Mouse (Mus musculus) heart, postnatal 0 days (tissue): Measurements from ENCODE around the gene Klhl1. TPM values are rescaled to one million over a fixed set of nuclear protein-coding genes. Genes with fewer than 3 reads are reported as not detected.
"Not testable (repeated sequence)": the region's sequence is repeated elsewhere in the genome, so short reads cannot be mapped to it uniquely, and the experiment has no call there.

ENCODE experiments used
- ATAC-seq: fragments of 200-750 bp; cut with Nextera tagmentation; 2 replicates; pipeline ENCODE4 v1.8.0; 2017; ENCODE audit warnings: low read depth, moderate number of reproducible peaks, moderate library complexity; ENCODE audit not compliant: insufficient read depth
- DNase-seq: peaks from one replicate; pipeline ENCODE4 v3.0.0-alpha.2; 2016; ENCODE audit warnings: low spot score
- H3K27ac ChIP-seq: fragments of 300-500 bp; sonication (generic); 2 replicates; pipeline ENCODE4 v1.5.1; 2014; ENCODE audit warnings: low read depth, mild to moderate bottlenecking
- H3K27me3 ChIP-seq: fragments of 300-500 bp; sonication (generic); 2 replicates; pipeline ENCODE4 v1.6.1; 2014; ENCODE audit warnings: low read length, mixed read lengths; ENCODE audit not compliant: control insufficient read depth, insufficient read depth
- H3K36me3 ChIP-seq: fragments of 300-500 bp; sonication (generic); replicated peaks from 2 replicates; pipeline ENCODE4 v1.6.1; 2014; ENCODE audit warnings: low read length, mixed read lengths; ENCODE audit not compliant: control insufficient read depth, insufficient read depth
- H3K4me1 ChIP-seq: fragments of 300-500 bp; sonication (generic); 2 replicates; pipeline ENCODE4 v1.6.1; 2014; ENCODE audit warnings: antibody characterized with exemption; ENCODE audit not compliant: control insufficient read depth, insufficient read depth
- H3K4me2 ChIP-seq: fragments of 300-500 bp; sonication (generic); 2 replicates; pipeline ENCODE4 v1.6.1; 2014; ENCODE audit warnings: low read depth, mild to moderate bottlenecking, low read length, moderate library complexity
- H3K4me3 ChIP-seq: fragments of 300-500 bp; sonication (generic); 2 replicates; pipeline ENCODE4 v1.5.1; 2014; ENCODE audit warnings: low read depth, low read length
- H3K9ac ChIP-seq: fragments of 300-500 bp; sonication (generic); replicated peaks from 2 replicates; pipeline ENCODE4 v1.6.1; 2014; ENCODE audit warnings: low read depth, low read length, mixed read lengths
- H3K9me3 ChIP-seq: fragments of 300-500 bp; sonication (generic); replicated peaks from 2 replicates; pipeline ENCODE4 v1.6.1; 2016; ENCODE audit warnings: low read length; ENCODE audit not compliant: control insufficient read depth
- CTCF ChIP-seq: IDR thresholded peaks from 2 replicates; pipeline ENCODE4 v1.5.1; 2016; ENCODE audit warnings: antibody characterized with exemption, control low read depth, low read depth
- EP300 ChIP-seq: IDR thresholded peaks from 2 replicates; pipeline ENCODE4 v1.6.1; 2016; ENCODE audit warnings: antibody characterized with exemption, low read depth
- WGBS: fragments of 180-500 bp; shearing (Covaris S2); extraction: QIAGEN DNeasy Blood & Tissue Kit; methylation state at CpG from one replicate; pipeline ENCODE4 v1.1.7; 2014; 5-methylcytosine and 5-hydroxymethylcytosine counted together
- polyA plus RNA-seq: library from polyadenylated mRNA; unstranded; fragments of >200 nt; fragmentation: Nextera tagmentation; extraction: Ambion mirVana; gene quantifications from 2 replicates; pipeline ENCODE4 v1.2.1, GENCODE M21; 2015
- total RNA-seq: library from RNA; depleted of rRNA; stranded (reverse); fragments of >200 nt; gene quantifications from 2 replicates; pipeline ENCODE4 v1.2.3, GENCODE M21; 2014; ENCODE audit warnings: low replicate concordance

The Klhl1 gene
- total and polyA plus RNA-seq, 2 experiments from 2014 or later, result not detected

DNA sequence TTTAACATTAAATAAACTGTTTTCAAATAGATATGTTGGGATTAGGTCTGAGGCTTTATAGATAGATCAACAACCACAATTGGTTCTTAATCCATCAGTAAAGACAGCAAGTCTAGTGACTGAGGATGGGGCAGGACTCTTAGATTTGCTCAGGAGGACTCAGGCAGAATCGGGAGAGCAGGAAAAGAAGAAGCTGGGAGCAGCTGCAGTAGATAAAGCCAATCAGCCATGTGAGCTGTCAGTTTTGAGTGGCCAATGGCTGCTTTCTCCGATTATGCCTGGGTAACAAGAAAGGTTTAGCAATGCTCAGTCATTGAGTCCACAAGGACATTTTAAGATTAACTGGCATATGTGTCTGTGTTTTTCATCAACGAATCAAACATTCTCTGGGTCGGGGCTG, 187.8 kb downstream of the Klhl1 start:
- WGBS, result 49% methylated on average over 4 of the region's 4 CpGs
- Histone ChIP-seq H3K27ac (no peak overlapping the region), H3K4me1 (no peaks in the 10 kb centered on the region), H3K36me3 (no peaks in the 10 kb centered on the region), H3K9me3 (no peaks in the 10 kb centered on the region), H3K27me3 (no peaks in the 10 kb centered on the region), H3K4me3 (no peak overlapping the region), H3K9ac (no peak overlapping the region), H3K4me2 (no peak overlapping the region)
- TF ChIP-seq CTCF (no peak), EP300 (no peak)
- DNase-seq (no peak), ATAC-seq (no peak)

DNA sequence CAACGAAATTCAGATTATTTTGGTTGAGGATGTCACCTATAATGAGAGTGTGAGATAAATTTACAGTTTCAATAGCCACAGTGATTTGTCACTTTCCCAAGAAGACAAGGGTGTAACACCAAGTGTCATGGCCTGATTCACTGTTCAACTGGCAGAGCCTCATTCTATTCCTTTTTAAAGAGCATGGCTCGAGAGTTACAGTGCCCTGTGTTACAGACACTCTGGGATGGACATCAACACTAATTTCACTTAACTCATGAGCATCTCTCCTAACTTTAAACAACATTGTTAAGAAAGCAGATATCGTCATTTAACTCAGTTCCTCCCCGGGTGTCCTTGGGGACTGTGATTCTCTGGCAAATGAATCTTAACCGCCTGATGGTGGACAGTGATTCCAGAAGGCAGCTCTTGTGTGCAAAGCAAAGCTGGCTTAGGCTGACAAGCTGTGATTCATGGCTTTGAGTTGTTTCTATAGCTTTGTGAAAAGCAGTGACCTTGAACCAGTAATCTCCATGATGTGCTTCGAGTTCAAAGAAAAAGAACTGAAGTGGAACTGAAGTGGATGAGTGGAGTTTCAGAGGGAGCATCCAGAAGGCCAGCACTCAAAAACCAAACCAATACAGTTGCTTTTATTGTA, 301.0 kb downstream of the Klhl1 start:
- H3K4me3 ChIP-seq, result no peak overlapping the region
- no peaks in the 10 kb centered on the region for H3K27me3 ChIP-seq
- 61% methylated on average over 6 of the region's 6 CpGs for WGBS
- no peaks in the 10 kb centered on the region for H3K4me1 ChIP-seq
- ATAC-seq, result no peak
- H3K27ac ChIP-seq, result no peak overlapping the region
- no peak overlapping the region for H3K4me2 ChIP-seq
- H3K9me3 ChIP-seq, result no peaks in the 10 kb centered on the region
- no peak overlapping the region for H3K9ac ChIP-seq
- H3K36me3 ChIP-seq, result no peaks in the 10 kb centered on the region
- TF ChIP-seq EP300 (no peak), CTCF (no peak)
- DNase-seq, result no peak

GRCm38 (mm10) chr14:96194795-96195194, 324.1 kb downstream of the Klhl1 start:
- not testable (repeated sequence) for ATAC-seq

GRCm38 (mm10) chr14:96174546-96174945, 344.4 kb downstream of the Klhl1 start:
- Histone ChIP-seq H3K4me1 (no peaks in the 10 kb centered on the region), H3K4me2 (no peak overlapping the region), H3K4me3 (no peak overlapping the region), H3K9me3 (no peaks in the 10 kb centered on the region), H3K27ac (no peak overlapping the region), H3K9ac (no peak overlapping the region), H3K27me3 (no peaks in the 10 kb centered on the region), H3K36me3 (no peaks in the 10 kb centered on the region)
- ATAC-seq (no peak), DNase-seq (no peak)
- no peak for TF ChIP-seq CTCF
- no peak for TF ChIP-seq EP300
- 73% methylated on average over 2 of the region's 2 CpGs for WGBS

More at GRCm38 (mm10) chr14:96194795-96195194, 324.1 kb downstream of the Klhl1 start:
- H3K4me2 ChIP-seq, H3K9me3 ChIP-seq, H3K36me3 ChIP-seq, H3K4me3 ChIP-seq, DNase-seq, H3K27me3 ChIP-seq, H3K27ac ChIP-seq, H3K9ac ChIP-seq, H3K4me1 ChIP-seq: not testable (repeated sequence)
- 82% methylated on average over 14 of the region's 16 CpGs for WGBS

GRCm38 (mm10) chr14:96143137-96143536, 375.8 kb downstream of the Klhl1 start:
- DNase-seq, result no peak

GRCm38 (mm10) chr14:96140246-96140645, 378.7 kb downstream of the Klhl1 start:
- 82% methylated on average over 2 of the region's 2 CpGs for WGBS
- no peak overlapping the region for H3K4me3 ChIP-seq
- H3K27ac ChIP-seq, result no peak overlapping the region
- H3K4me1 ChIP-seq, result no peaks in the 10 kb centered on the region
- H3K9me3 ChIP-seq, result no peaks in the 10 kb centered on the region
- DNase-seq, result no peak
- no peak overlapping the region for H3K9ac ChIP-seq
- H3K27me3 ChIP-seq, result no peaks in the 10 kb centered on the region
- no peak for TF ChIP-seq EP300
- TF ChIP-seq CTCF, result no peak
- H3K36me3 ChIP-seq, result no peaks in the 10 kb centered on the region
- no peak for ATAC-seq
- no peak overlapping the region for H3K4me2 ChIP-seq

More at GRCm38 (mm10) chr14:96143137-96143536, 375.8 kb downstream of the Klhl1 start:
- Histone ChIP-seq H3K4me3 (no peak overlapping the region), H3K4me1 (no peaks in the 10 kb centered on the region), H3K9ac (no peak overlapping the region), H3K27me3 (no peaks in the 10 kb centered on the region), H3K27ac (no peak overlapping the region), H3K9me3 (no peaks in the 10 kb centered on the region), H3K4me2 (no peak overlapping the region), H3K36me3 (no peaks in the 10 kb centered on the region)
- 62% methylated on average over 9 of the region's 9 CpGs for WGBS
- ATAC-seq, result no peak
- TF ChIP-seq EP300 (no peak), CTCF (no peak)
